Mouse (Mus musculus) right cerebral cortex, postnatal 14 days (tissue): ENCODE measurements at regions not wholly inside any gene's neighbourhood (a gene's known extent, or its start where the extent isn't known, plus 50 kb on each side); places are given as distances from the start of the nearest gene placed in this dataset.
A peak's percentile ranks its signal among the peaks of the same experiment; 100 is the strongest.
"Not testable (repeated sequence)": the region's sequence is repeated elsewhere in the genome, so short reads cannot be mapped to it uniquely, and the experiment has no call there.

ENCODE experiments used
- DNase-seq: peaks from one replicate; pipeline ENCODE4 v3.0.0; 2022

DNA sequence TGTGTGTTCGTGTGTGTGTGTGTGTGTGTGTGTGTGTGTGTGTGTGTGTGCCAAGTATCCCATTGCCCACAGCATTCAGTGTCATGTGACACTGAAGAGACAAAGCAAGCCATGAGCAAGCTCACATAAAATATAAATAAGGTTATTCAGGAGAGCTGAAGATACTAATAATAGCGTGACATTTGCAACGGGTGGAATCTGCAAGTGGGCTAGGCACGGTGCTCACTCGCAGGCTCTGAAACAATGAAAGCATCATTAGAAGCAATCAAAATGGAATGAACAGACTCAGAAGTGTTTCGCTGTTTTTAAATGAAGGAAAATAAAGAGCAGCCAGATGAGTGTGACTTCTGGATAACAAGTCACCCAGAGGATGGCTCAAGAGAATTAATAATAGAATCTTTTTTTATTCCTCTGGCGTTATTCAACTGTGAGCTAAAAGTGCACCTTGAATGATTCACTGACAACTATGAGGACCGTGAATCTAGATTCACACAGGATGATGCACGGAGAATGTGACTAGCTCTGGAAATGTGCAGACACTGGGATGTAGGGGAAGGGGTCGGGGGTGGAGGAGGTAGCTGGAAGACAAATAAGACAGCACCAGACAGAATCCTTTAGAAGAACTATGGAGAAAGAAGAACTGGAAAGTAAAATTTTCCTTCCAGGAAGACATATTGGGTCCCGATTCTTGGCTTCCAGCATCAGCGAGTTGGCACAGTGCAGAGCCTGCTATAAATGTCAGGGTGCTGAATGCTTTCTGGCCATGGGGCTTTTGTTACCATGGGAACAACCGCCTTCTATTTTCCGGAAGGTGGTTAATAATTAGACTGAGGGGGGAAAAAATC lies 55.3 kb downstream of the Actbl2 start:
- no peak for DNase-seq

DNA sequence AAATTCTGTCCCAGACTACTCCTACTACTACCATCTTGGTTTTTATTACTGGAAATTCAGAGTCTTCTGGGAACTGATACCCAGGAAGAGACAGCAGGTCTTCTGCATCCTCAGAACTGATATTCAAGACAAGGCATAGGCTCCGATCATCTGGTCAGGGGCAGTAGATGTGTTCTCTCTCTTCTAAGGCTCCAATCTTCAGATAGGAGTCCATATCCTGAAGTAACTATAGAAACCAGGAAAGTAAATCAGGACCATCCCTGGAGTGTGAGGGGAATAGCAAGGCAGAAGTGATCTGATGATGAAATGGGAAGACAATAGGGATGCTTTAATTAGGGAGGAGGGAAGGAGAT lies 55.9 kb downstream of the Actbl2 start:
- DNase-seq: no peak

DNA sequence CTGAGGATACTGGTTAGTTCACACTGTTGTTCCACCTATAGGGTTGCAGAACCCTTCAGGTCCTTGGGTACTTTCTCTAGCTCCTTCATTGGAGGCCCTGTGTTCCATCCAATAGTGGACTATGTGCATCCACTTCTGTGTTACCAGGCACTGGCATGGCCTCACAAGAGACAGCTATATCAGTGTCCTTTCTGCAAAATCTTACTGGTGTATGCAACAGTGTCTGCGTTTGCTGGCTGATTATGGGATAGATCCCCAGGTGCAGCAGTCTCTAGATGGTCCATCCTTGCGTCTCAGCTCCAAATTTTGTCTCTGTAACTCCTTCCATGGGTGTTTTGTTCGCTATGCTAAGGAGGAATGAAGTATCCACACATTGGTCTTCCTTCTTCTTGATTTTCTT lies 58.7 kb downstream of the Actbl2 start:
- not testable (repeated sequence) for DNase-seq

DNA sequence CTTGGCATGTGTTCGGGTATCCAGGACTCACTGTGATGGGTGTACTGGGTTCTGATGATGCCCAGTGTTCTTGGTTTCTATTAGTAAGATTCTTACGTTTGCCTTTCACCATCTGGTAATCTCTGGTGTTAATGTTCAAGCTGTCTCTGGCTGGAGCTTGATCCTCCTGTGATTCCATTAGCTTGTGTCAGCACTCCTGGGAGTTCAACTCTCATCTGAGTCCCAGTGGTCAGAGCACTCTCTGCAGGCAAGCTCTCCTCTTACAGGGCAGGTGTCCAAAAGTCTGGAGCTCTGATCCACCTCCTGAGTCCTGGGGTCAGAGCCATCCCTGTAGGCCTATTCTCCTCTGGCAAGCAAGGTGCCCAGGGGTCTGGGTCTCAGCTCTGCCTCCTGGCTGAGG lies 63.1 kb downstream of the Actbl2 start:
- not testable (repeated sequence) for DNase-seq

DNA sequence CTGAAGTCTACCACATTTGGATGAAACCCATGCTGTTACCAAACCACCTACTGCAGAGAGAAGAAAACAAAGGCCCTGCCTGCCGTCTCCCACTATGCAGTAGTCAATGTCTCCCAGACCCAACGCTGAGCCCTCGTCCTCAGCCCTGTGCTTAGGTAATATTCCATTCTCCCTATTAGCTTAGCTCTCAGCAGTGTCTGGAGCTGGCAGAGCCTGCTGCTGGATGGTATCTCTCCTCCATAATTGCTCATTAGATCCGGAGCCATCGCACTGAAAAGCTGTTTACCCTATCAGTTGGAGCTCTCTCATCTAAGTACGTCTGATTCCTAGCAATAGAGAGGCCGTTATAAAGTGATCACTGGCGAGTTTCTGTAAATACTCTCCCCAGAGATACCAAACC lies 68.4 kb downstream of the Actbl2 start:
- DNase-seq: no peak

DNA sequence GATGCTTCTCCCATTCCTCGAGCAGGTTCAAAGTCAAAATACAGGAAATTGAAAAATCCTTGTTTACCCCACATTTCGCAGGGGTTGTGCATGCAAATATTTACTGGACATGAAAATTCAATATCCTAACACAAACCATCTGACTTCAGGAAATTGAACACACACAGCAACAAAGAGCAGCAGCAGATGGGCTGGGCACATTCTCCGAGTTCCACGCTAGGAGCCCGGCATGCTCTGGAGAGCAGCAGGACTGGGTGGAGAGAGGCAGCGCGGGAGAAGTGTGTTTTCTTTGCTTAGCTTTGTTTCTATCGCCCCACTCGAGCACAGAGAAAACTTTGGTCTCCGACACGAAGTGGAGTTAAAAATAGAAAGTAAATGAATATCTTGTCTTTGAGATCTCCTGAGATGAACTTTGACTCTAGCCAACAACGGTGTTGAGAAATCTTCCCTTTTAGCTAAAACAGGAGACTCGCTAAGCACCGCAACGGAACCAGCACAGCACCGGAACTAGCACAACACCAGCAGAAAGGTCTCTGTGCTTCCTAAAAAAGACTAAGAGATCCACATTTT lies 71.4 kb downstream of the Actbl2 start:
- no peak for DNase-seq

DNA sequence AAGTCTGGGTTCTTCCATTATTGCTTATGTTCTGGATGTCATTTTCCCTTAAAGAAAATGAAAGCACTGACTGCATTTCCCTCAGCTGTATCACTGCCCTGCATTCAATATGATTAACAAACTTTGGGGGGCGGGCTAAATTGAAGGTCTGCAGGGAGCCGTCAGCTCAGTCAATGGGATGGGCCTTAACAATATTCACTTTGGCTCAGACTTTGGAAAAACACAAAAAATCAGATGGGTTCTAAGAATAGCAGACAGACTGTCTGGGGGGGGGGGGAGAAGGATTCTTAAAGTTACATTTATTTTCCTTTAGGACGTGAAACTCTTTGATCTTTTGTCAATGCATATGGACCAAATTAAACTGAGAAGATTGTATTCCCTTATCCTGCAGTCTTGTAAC lies 78.2 kb downstream of the Actbl2 start:
- DNase-seq: no peak

DNA sequence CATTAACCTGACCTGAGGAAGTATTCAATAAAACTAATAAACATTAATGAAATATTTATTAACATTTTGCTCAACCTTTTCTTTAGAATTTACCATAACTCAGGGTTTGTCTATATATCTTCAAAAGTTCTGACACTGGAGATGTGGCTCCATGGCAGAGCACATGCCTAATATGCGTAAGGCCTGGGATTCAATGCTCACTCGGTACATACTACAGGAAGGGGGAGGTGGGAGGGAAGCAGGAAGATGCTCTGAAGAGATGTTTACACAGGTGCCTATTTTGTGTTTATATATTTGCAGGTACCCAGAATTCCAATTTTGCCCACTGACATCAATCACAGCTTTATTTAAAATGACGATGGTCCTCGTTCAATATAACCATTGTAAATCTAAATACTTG lies 79.0 kb downstream of the Actbl2 start:
- no peak for DNase-seq

DNA sequence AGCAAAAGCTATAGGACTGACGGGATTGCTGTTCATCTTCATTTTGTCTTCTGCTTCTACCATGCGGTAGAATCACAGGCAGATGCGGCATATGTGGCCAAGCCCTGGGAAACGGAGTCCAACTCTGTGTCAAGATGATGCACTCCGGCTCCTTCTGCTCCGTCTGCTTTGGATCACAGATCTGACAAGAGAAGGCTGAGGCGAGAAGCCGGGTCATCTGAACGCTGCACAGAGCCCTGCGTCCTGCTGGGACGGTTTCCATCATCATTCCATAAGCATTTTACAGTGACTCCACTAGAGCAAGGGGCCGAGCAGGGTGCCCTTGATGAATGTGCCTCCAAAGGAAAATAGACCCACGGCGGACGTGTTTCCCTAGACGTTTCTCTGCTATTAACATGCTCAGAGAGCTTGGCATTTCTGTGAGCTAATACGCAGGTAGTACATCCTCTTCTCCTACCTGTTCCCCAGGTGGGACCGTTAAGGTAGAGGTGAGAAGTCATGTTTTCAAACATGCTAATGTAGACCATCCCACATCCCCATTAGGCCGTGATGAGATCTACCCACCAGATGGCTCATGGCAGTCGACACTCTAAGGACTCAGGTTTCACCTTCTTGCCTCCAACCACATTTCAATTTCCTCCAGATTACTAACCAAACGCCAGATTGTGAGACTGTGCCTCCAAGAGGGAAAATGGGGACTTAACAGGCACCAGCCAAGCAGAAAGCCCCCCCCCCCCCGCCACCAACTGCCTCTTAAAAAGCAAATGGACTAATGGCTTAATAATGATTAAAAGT lies 79.6 kb downstream of the Actbl2 start:
- no peak for DNase-seq

DNA sequence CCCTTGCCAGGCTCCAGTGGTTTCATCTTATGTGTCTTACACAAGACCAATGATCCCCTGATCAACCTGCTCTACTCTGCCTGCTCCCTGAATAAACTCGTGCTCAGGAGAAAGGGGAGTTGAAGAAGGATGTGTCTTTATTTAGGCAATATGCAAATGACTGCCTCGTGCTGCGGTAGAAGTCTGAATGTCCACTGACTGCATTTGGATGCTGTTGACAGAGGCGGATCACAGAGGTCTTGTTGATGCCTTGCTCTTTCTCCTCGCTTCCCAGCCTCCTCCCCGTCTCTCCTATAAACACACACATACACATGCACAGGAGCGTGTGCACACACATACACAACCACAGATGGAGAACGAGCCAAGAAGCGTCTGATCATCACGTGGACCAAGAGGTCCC lies 90.2 kb downstream of the Actbl2 start:
- no peak for DNase-seq

DNA sequence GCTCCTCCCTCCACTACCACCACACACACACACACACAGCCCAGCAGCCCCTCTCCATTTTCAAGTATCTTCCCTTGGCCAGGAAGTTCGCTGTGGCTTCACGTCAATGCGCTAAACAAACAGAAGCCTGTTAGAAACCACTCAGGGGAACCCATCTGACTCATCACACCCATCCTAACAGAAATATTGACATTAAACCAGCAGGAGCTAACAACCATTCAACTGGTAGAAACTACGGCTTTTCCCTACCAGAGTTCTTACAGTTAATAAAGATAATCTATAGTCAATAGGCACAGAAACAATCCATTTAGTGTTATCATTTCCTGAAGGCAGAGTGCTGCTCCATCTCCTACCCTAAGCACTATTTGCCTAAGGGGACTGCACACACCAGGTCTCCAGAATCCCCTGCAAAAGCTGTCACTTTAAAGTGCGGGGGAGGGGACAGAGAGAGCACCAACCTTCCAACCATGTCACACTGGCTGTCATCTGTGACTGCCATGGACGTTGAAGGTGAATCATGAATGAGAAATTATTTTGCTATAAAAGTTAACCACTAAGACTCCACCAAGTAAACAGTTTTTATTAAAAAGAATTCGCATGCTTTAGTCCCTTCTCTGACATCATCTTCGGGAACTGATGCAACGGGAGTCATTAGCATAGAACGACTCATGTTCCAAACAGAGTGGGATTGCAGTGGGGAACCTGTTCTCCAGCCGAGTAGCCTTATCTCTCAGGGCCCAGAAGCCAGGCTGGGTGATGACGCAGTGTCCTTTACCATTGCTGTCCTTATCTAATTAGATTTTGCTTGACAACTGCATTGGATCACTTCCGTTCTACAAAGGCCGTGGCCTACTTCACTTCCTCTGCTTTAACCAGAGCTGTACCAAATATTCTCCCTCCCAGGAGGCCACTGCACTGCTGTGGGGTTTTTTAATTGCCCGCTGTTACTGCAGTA lies 91.0 kb downstream of the Actbl2 start:
- DNase-seq: no peak

DNA sequence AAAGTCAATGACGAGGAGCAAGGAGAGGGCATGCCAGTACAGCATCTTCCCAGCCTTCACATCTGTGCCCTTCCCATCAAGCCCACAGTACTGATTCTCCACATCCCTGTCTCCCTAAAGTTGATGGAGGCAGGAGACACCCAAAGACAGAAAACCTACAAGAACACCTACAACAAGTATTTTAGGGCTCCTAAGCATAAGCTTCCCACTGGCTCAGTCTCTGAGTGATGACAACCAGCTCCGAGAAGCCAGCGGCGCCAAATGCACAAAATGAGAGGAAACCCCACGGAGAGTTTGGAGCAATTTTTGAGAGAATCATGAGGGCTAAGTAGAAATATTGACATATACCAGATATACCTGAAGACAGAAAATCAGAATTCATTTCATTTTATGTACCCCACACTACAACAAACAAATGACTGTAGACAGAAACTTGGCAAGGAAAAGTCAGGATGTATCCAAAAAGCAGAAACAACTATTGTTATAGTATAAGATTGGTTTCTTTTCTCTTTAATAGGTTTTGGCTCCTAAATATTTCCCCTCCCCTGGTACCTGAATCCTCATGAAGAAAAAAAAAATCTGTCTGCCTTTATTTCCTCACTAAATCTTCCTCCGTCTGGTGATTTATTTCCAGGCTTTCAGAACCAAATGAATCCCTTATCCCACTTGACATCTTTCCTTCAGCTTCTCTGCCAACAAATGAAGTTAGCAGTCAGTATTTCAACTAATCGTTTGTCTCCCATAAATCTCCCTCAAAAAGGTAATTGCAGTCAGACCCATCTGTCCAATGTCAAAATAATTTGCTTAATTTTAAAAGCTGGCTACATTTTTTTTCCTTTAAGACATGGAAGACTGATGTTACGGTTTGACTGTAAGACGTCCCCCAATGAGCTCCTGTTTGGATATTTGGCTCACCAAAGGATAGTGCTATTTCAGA lies 102.0 kb downstream of the Actbl2 start:
- peak; percentile 17 for DNase-seq

DNA sequence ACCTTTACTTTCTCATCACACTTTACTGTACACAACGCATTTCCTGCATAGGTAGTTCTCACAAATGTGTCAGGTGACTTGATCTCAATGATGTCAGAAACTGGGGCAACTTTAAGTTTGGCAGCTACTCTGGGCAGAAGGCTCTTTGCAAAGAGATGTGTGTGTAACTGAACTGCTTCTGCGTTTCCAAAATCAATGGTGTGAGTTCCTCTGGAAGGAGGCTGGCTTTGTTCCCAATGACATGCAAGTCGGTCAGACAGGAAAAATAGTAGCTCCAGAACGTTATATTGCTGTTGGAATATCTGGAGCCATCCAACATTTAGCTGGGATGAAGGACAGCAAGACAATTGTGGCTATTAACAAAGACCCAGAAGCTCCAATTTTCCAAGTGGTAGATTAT lies 106.6 kb downstream of the Actbl2 start:
- DNase-seq: no peak

DNA sequence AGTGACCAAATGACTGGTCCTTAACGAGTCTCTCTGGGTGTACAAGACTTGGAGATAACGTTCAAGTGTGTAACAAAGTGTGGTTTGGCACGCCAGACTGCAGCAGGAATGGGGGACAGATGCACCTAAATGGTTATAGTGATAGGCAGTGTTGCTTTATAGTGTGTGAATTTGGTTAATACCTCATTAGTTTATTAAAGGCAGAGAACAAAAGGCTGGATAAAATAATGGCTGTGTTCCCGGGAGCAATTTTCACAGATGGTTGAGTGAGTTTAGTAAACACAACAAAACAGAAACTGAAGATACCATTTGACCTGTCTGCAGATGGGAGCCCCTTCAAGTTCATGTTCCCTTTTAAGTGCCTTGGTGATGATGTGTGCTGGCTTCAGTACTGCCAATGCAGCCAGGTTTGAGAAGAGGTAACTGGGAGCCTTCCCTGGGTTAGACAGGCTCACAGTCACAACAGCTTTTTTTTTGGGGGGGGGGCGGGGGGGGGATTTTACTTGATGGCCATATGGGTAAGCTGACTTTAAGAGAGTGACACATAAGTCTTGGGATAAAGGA lies 108.4 kb downstream of the Actbl2 start:
- no peak for DNase-seq

DNA sequence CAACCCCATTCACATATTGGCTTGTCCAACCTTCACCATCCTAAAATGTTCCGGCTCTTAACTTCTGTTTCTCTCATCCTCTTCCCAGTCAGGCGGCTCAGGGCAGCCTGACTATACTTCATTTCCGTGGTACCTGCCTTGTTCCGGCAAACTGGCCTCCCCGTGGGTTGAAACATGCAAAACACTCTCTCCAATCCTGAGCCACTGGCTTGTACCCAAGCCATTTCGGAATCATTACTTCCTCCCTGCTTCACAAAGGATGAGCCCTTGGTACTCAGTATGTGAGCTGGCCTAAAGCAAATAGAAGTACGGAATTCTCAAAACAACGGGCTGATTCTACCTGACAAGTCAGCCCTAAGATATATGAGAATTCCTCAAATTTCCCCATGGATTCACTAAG lies 112.1 kb downstream of the Actbl2 start:
- DNase-seq: no peak

DNA sequence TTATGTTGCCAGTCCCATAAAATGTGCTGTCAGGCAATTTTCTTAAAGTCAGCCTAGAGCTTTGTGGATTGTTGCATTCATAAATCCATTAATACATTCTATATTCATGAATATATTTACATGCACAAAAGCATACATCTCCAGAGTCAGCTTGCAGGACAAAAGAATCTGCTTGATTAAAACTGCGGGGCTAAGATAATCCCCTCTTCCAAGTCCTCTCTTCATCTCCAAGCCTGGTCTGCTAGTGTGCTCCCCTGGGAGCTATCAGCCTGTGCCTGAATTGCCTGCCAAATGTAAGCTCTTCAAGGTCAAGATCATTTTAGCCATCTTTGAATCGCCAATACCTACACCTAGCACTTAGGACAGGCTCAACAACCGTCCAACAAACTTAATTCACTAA lies 112.8 kb downstream of the Actbl2 start:
- DNase-seq: no peak

DNA sequence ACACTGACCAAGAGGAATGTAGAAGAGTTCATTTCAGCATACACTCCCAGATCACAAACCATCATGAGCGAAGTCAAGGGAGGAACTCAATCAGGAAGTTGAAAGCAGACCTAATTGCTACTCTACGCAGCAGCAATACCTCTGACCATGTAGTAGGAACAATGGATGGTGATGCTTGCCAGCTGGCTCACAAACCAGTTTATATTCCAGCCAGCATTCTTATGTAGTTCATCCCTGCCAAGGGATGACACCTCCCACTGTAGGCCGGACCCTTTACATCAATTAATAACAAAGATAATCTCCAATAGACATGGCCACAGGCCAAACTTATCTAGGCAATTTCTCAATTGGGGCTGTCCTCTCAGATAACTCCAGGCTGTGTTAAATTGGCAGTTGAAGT lies 115.1 kb downstream of the Actbl2 start:
- no peak for DNase-seq

DNA sequence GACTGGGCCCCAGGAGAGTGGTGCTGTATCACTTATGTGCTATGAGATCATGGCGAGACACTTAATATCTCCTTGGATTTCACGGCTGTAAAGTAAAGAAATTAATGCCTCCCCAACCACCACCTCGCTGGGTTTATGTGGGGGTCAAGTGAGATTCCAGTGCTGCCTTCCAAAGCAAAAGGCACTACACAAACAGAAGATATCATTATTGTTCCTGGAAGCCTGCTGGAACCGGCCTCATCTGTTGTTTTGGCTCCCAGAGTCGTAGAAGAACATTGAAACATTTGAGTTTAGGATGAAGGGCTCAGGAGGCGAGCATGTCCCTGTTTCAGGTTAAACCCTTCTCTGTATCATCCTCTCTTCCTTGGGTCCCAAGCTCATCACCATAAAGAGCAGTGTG lies 116.6 kb downstream of the Gpbp1 start:
- DNase-seq: no peak

DNA sequence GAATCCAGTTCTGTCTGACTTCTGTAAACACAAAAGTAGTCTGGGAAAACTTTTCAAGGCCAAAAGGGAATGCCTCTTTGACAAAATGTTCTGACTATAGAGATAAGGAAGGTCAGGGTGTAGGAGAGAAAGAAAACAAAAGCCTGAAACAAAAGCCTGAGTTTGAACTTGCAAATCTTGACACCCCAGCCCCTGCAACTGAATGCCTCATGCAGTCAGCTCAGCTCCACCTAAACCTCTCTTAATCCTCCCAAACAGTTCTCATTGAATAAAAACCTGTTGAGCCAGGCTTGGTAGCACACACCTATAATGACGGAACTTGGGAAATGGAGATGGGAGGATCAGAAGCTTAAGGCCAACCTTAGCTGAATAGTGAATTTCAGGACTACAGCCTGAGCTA lies 116.1 kb downstream of the Gpbp1 start:
- DNase-seq: no peak
